Mouse (Mus musculus) G1E-ER4 (cell line): ENCODE results near the gene Zfp36. TPM values are rescaled to one million over a fixed set of nuclear protein-coding genes. Genes with fewer than 3 reads are reported as not detected.

Experiments used
- GATA1 ChIP-seq: IDR thresholded peaks from one replicate; pipeline ENCODE4 v1.8.0; 2012; ENCODE audit warnings: low read length, inconsistent platforms
- polyA plus RNA-seq: library from polyadenylated mRNA; stranded (reverse); fragments of >175 nt; gene quantifications from 2 replicates; pipeline ENCODE4 v1.2.3, GENCODE M21; 2012

The Zfp36 gene
- polyA plus RNA-seq, 1 experiment = 19.6 TPM

- no peak for TF ChIP-seq GATA1
These were observed 21.6 kb downstream of the Zfp36 start for GRCm38 (mm10) chr7:28358431-28358830.

GRCm38 (mm10) chr7:28357984-28358383 is 22.1 kb downstream of the Zfp36 start:
- no peak for TF ChIP-seq GATA1

DNA sequence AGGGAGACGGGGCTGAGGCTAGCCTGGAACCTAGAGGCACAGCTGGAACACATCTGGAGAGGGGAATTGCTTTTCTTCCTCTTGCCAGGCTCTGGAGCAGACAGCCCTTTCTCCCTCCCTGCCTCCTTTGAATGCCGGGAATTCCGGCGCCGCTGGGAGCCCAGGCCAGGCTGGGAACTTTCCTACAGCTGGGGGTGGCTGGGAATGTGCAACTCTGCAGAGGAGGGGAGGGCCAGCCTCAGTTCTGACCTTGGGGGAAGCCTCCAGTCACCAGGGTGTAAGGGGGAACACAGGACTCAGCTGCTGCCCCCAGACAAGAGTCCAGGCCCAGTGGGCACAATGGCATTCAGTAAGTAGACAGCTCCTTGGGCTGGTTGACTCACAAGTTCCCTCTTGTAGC is 23.1 kb downstream of the Zfp36 start:
- TF ChIP-seq GATA1 = no peak

- TF ChIP-seq GATA1 = no peak
These were observed 24.8 kb downstream of the Zfp36 start for GRCm38 (mm10) chr7:28355221-28355620.

- TF ChIP-seq GATA1 = no peak
These were observed 25.5 kb downstream of the Zfp36 start for GRCm38 (mm10) chr7:28354596-28354995.

DNA sequence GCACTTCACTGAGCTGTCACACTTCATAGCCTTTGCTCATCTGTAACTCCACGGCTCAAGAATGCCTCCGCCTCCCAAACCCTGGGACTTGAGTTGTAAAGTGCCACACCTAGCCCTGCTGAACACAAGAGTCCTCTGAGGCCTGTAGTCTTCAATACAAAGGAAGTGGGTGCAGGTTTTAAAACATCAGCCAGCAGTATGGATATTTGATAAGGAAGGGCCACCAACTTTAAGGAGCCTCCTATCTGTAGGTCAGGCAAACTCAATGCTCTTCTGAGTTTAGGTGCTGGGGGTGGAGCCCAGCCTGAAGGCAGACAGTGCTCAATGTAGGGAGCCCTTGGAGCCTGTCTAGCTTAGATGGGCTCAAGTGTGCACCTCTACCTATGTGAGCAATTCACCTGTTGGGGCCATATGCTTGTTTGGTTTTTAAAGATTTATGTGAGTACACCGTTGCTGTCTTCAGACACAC is 25.9 kb downstream of the Zfp36 start:
- no peak for TF ChIP-seq GATA1

GRCm38 (mm10) chr7:28353267-28353666 is 26.8 kb downstream of the Zfp36 start:
- no peak for TF ChIP-seq GATA1

- TF ChIP-seq GATA1 = no peak
These were observed 28.3 kb downstream of the Zfp36 start for GRCm38 (mm10) chr7:28351676-28352191.

- TF ChIP-seq GATA1 = no peak
These were observed 29.7 kb downstream of the Zfp36 start, which contains the start of gene Rps16 for GRCm38 (mm10) chr7:28350155-28350883. Gene Rps16 (plus strand): TSS chr7:28350652.

GRCm38 (mm10) chr7:28348601-28349000 is 31.5 kb downstream of the Zfp36 start:
- no peak for TF ChIP-seq GATA1

- TF ChIP-seq GATA1 = no peak
These were observed 32.3 kb downstream of the Zfp36 start for GRCm38 (mm10) chr7:28347746-28348145.

DNA sequence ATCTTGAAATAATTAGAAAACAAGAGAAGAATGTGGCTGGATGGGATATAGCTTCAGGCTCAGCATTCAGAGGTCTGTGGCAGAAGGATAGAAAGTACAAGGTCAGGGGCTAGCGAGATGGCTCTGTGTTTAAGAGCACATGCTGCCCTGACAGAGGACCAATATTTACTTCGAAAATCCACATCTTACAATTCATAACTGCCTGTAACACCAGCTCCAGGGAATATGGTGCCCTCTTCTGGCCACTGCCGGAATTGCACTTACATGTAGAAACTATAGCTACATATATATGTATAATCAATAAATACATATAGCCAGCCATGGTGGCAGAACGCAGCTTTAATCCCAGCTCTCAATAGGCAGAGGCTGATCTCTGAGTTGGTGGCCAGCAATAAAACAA is 35.4 kb downstream of the Zfp36 start:
- TF ChIP-seq GATA1 = no peak

- no peak for TF ChIP-seq GATA1
These were observed 38.7 kb downstream of the Zfp36 start for GRCm38 (mm10) chr7:28341381-28341780.

- TF ChIP-seq GATA1 = no peak
These were observed 40.7 kb downstream of the Zfp36 start for GRCm38 (mm10) chr7:28339213-28339917.

DNA sequence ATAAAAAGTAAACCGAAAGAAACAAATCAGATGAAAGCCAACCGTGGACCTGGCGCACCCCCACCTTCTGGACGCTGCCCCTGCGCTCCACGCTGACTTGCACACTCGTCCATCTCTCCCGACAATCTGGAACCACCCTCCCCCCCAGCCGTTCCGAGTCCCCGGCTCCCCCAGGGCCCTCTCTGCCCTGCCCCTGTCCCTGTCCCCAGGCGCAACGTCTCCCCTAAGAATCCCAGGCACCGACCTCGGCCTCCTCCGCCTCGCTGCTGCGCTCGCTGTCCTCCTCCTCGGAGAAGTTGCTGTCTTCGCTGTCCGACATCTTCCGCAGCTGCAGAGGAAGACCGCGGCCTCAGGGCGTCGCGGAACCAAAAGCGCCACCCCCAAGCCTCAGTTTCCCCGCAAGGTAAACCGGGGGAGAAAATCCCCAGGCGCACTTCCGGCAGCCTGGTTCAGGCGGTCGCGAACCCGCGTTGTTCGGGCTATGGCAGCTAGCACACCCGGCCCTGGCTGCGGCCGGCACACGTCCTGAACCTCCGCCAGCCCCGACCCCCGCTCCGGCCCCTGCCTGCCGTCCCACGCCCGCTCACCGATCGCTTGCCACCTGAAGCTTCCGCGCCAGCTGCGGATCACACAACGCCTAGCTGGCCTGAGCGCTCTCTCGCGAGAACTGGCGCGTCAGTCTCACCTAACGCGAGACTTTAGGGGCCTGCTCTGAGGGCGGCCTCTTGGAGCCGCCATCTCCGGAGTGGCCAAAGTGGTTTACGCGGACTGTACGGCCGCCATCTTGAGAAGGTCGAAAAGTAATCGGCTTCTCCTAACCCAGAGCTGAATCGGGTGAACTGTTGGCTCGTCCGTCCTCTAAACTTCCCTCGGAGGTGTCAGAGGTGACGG is 41.7 kb downstream of the Zfp36 start, which contains the start of gene Supt5:
TSS of gene Supt5 (minus strand) at position 639 of the 891 bp plus-strand sequence.
- TF ChIP-seq GATA1 = no peak
